ENCODE assay signal across 8 mouse cellular contexts in the genomic region with DNA sequence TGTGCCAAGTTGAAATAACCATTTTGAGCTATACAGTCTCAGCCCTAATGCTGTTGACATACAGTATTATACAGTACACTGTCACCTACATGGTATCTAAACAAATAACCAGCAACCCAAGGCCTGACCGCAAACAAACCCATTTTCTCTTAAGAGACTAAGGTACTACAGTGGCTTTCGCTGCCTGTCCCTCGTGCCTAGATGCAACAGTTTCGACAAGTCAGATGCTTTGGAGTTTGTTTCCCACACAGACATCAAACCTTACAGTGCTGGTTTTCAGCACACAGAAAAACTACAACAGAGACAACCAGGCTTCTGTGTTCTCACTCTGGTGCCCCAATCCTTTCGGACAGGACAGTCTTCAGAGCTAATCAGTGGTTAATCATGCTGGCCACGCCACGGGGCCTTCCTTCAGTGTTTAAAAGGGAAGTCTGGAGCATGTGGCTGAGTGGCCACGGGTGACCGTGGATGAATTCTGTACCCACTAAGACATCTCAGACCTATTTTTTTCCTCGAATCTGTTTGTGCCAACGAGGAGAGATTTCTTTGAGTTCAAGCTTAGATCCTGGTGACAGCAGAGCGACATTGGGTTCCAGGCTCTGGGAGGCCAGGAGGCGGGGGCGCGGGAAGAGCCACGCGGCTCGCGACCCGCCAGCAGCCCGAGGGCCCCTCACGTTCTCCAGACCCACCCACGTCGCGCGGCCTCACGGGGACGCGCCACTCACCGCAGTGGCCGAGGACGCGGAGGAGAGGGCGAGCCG. TPM values are rescaled to one million over a fixed set of nuclear protein-coding genes. Genes with fewer than 3 reads are reported as not detected.
DNase-seq lines count a peak whose midpoint lies in the region; ATAC-seq and TF ChIP-seq lines count a peak whose summit lies in the region.

No protein-coding gene starts in this region.

- no peak for TF ChIP-seq EP300 in ES-Bruce4 (IDR thresholded peaks at IDR 0.05; ENCODE audit: insufficient read depth, low read depth, low read length)

- no peak for TF ChIP-seq CTCF in ES-Bruce4 (IDR thresholded peaks at IDR 0.05; ENCODE audit: low read depth, low read length)

- ATAC-seq in heart, embryonic 13.5 days (ENCODE audit: extremely low read depth, insufficient number of reproducible peaks, low FRiP score, low TSS enrichment): no peak
- peak; percentile 50; the same call in 1 of the 2 replicates for ATAC-seq in erythroid progenitor cell, adult 5-6 weeks (replicated peaks; ENCODE audit: low FRiP score, poor library complexity, severe bottlenecking)
- peak; percentile 49 for ATAC-seq in midbrain, embryonic 14.5 days (ENCODE audit: low FRiP score, low TSS enrichment)

- H3K4me2 ChIP-seq in heart, embryonic 13.5 days: peak overlapping the region; percentile 85
- peak overlapping the region; percentile 83 for H3K4me2 ChIP-seq in midbrain, embryonic 14.5 days (ENCODE audit: low read length)

- TF ChIP-seq POLR2A in ES-Bruce4 (IDR thresholded peaks at IDR 0.05; ENCODE audit: insufficient read depth, low read length): no peak

- H3K36me3 ChIP-seq in heart, embryonic 13.5 days: peaks cover 40% of the 10 kb centered on the region
- H3K36me3 ChIP-seq in ES-Bruce4 (ENCODE audit: control insufficient read depth, insufficient read depth, low read length, poor library complexity, severe bottlenecking): peaks cover 36% of the 10 kb centered on the region
- H3K36me3 ChIP-seq in limb, embryonic 10.5 days: peaks cover 43% of the 10 kb centered on the region
- H3K36me3 ChIP-seq in midbrain, embryonic 14.5 days (ENCODE audit: control insufficient read depth, insufficient read depth, low read length): peaks cover 36% of the 10 kb centered on the region

- intact Hi-C loops in heart, postnatal 25 days (cut with DNase I): loop anchor here (10.0 kb wide), 2 partner anchors 369 to 561 kb away; partner anchors contain the start of genes Elmod2 and Il15

- H3K4me3 ChIP-seq in heart, embryonic 13.5 days: peak overlapping the region; percentile 84
- H3K4me3 ChIP-seq in ES-Bruce4 (ENCODE audit: low read depth, low read length): peak overlapping the region; percentile 93
- peak overlapping the region; percentile 88 for H3K4me3 ChIP-seq in limb, embryonic 10.5 days
- peak overlapping the region; percentile 88 for H3K4me3 ChIP-seq in midbrain, embryonic 14.5 days (replicated peaks; ENCODE audit: low read depth, low read length)

- H3K9me3 ChIP-seq in heart, embryonic 13.5 days: no peaks in the 10 kb centered on the region
- H3K9me3 ChIP-seq in ES-Bruce4 (replicated peaks; ENCODE audit: control insufficient read depth, insufficient read depth, low read length, poor library complexity, severe bottlenecking): no peaks in the 10 kb centered on the region
- no peaks in the 10 kb centered on the region for H3K9me3 ChIP-seq in limb, embryonic 10.5 days (replicated peaks)
- no peaks in the 10 kb centered on the region for H3K9me3 ChIP-seq in midbrain, embryonic 14.5 days (ENCODE audit: control insufficient read depth, low read length)

- no peak for DNase-seq in heart, postnatal 25 days (ENCODE audit: low spot score)
- no peak for DNase-seq in limb, embryonic 10.5 days (ENCODE audit: low spot score)
- DNase-seq in midbrain, embryonic 14.5 days: no peak
- no peak for DNase-seq in thymus, postnatal 25 days
- no peak for DNase-seq in kidney, adult 11 months

- 0 out of 2 replicates have a peak, but pooled peaks cover 5% of the 10 kb centered on the region for H3K27me3 ChIP-seq in heart, embryonic 13.5 days (replicated peaks)
- H3K27me3 ChIP-seq in ES-Bruce4 (ENCODE audit: control insufficient read depth, insufficient read depth, low read length, poor library complexity, severe bottlenecking): no peaks in the 10 kb centered on the region; the same call in 1 of the 2 replicates
- H3K27me3 ChIP-seq in limb, embryonic 10.5 days (ENCODE audit: low read depth, poor library complexity, severe bottlenecking): no peaks in the 10 kb centered on the region
- no peaks in the 10 kb centered on the region for H3K27me3 ChIP-seq in midbrain, embryonic 14.5 days (ENCODE audit: control insufficient read depth, insufficient read depth, low read length)

- H3K9ac ChIP-seq in heart, embryonic 13.5 days: peak overlapping the region; percentile 94
- peak overlapping the region; percentile 92 for H3K9ac ChIP-seq in ES-Bruce4 (ENCODE audit: low read depth, poor library complexity, severe bottlenecking)
- H3K9ac ChIP-seq in midbrain, embryonic 14.5 days (replicated peaks; ENCODE audit: low read length): peak overlapping the region; percentile 89

- peak overlapping the region; percentile 80 for H3K27ac ChIP-seq in heart, embryonic 13.5 days (replicated peaks)
- no peak overlapping the region for H3K27ac ChIP-seq in ES-Bruce4 (ENCODE audit: insufficient read depth, low read length)
- peak overlapping the region; percentile 94 for H3K27ac ChIP-seq in limb, embryonic 10.5 days
- H3K27ac ChIP-seq in midbrain, embryonic 14.5 days (replicated peaks; ENCODE audit: low read depth, low read length): peak overlapping the region; percentile 77

- WGBS in heart, embryonic 13.5 days: 3% methylated on average over 35 of the region's 35 CpGs
- 5% methylated on average over 35 of the region's 35 CpGs for WGBS in limb, embryonic 10.5 days
- WGBS in midbrain, embryonic 14.5 days: 6% methylated on average over 35 of the region's 35 CpGs

- peaks cover 15% of the 10 kb centered on the region for H3K4me1 ChIP-seq in heart, embryonic 13.5 days
- H3K4me1 ChIP-seq in ES-Bruce4 (ENCODE audit: control insufficient read depth, insufficient read depth, low read length): no peaks in the 10 kb centered on the region
- peaks cover 12% of the 10 kb centered on the region for H3K4me1 ChIP-seq in limb, embryonic 10.5 days
- peaks cover 6% of the 10 kb centered on the region for H3K4me1 ChIP-seq in midbrain, embryonic 14.5 days (ENCODE audit: control insufficient read depth, insufficient read depth, low read length)

RNA-seq across cellular contexts. Expression of gene Zfp330, which starts 0.4 kb away (rescaled TPM):
- 40.4 and 44.1 TPM in 2 replicates for polyA plus RNA-seq in heart, embryonic 13.5 days (2015; fragmentation: Nextera tagmentation; extraction: Ambion mirVana)
- 10 to 100 TPM; 17.1 to 18.1 TPM for total RNA-seq in heart, postnatal 25 days (2021)
- polyA plus RNA-seq in ES-Bruce4 (2011; ENCODE audit: insufficient read depth, insufficient read length, low read depth, missing spikeins): 83.8 and 87.9 TPM in 2 replicates
- total RNA-seq in erythroid progenitor cell, adult 5-6 weeks (2015; ENCODE audit: low replicate concordance): 10.5 and 23.5 TPM in 2 replicates
- 13.5 and 22.5 TPM in 2 replicates for total RNA-seq in erythroid progenitor cell, adult 5-6 weeks (2017; ENCODE audit: low replicate concordance)
- polyA plus RNA-seq in limb, embryonic 10.5 days (2016; fragmentation: Nextera tagmentation; extraction: Ambion mirVana): 78.3 and 79.0 TPM in 2 replicates
- polyA plus RNA-seq in midbrain, embryonic 14.5 days (2014; fragmentation: Nextera tagmentation; extraction: Ambion mirVana): 78.8 and 79.3 TPM in 2 replicates
